Mouse (Mus musculus) granulocyte monocyte progenitor cell, adult 5-6 weeks (primary cell): ENCODE results near the gene AF366264. TPM values are rescaled to one million over a fixed set of nuclear protein-coding genes. Genes with fewer than 3 reads are reported as not detected.
"Not testable (repeated sequence)": the region's sequence is repeated elsewhere in the genome, so short reads cannot be mapped to it uniquely, and the experiment has no call there.

Experiments used
- ATAC-seq: replicated peaks from 2 replicates; pipeline ENCODE4 v1.8.0; 2016; ENCODE audit warnings: mild to moderate bottlenecking, moderate TSS enrichment, inconsistent platforms; ENCODE audit not compliant: poor library complexity, severe bottlenecking
- total RNA-seq, 2 experiments: library from RNA; stranded (forward) in 1 of 2; stranded (reverse) in 1 of 2; fragments of 200-712, 200-1000 nt in 1 of 2; fragments of >200 nt in 1 of 2; fragmentation: Nextera tagmentation in 1 of 2; gene quantifications; 2 replicates each; pipeline ENCODE4 v1.2.3; 2014 to 2017

The AF366264 gene
- total RNA-seq (2014; fragmentation: Nextera tagmentation) (not detected in 2 replicates), total RNA-seq (2017) (not detected in 2 replicates)

- not testable (repeated sequence) for ATAC-seq
Measured at GRCm38 (mm10) chr8:13838289-13838688, at the start of gene AF366264. TSS of gene AF366264 (minus strand) at chr8:13838389.

- not testable (repeated sequence) for ATAC-seq
Measured at GRCm38 (mm10) chr8:13843286-13843685, 5.1 kb upstream of the AF366264 start.

GRCm38 (mm10) chr8:13828598-13829172 is 9.5 kb downstream of the AF366264 start:
- ATAC-seq: no peak

- ATAC-seq: no peak
Measured at GRCm38 (mm10) chr8:13799566-13799965, 38.6 kb downstream of the AF366264 start.

- no peak for ATAC-seq
Measured at GRCm38 (mm10) chr8:13797676-13798075, 40.5 kb downstream of the AF366264 start.

GRCm38 (mm10) chr8:13793746-13794101 is 44.5 kb downstream of the AF366264 start:
- ATAC-seq: no peak

- ATAC-seq: no peak
Measured at GRCm38 (mm10) chr8:13793097-13793745, 45.0 kb downstream of the AF366264 start.

- ATAC-seq: no peak
Measured at GRCm38 (mm10) chr8:13789606-13790005, 48.6 kb downstream of the AF366264 start.

GRCm38 (mm10) chr8:13785764-13786299 is 52.4 kb downstream of the AF366264 start:
- peak; percentile 73 for ATAC-seq

- ATAC-seq: peak; percentile 88
Measured at GRCm38 (mm10) chr8:13785250-13785763, 52.9 kb downstream of the AF366264 start, which contains the start of gene Upf3a. TSS of gene Upf3a (plus strand) at chr8:13785615.

Other genes starting within 250 kb of the AF366264 start
- gene Rasa3, start 160.8 kb downstream of the AF366264 start, total RNA-seq (2014; fragmentation: Nextera tagmentation): 52.5 and 55.5 TPM in 2 replicates
- 53.3 and 54.4 TPM in 2 replicates for gene Rasa3, start 160.8 kb downstream of the AF366264 start, total RNA-seq (2017)
- gene Cfap97d2, start 132.5 kb downstream of the AF366264 start, total RNA-seq (2014; fragmentation: Nextera tagmentation): not detected in 2 replicates
- gene Cfap97d2, start 132.5 kb downstream of the AF366264 start, total RNA-seq (2017): not detected in 2 replicates
- 69.7 and 83.2 TPM in 2 replicates for gene Cdc16, start 80.7 kb downstream of the AF366264 start, total RNA-seq (2014; fragmentation: Nextera tagmentation)
- 68.6 and 79.2 TPM in 2 replicates for gene Cdc16, start 80.7 kb downstream of the AF366264 start, total RNA-seq (2017)
- gene Upf3a, start 52.8 kb downstream of the AF366264 start, total RNA-seq (2014; fragmentation: Nextera tagmentation): 16.3 and 23.5 TPM in 2 replicates
- 24.0 and 24.7 TPM in 2 replicates for gene Upf3a, start 52.8 kb downstream of the AF366264 start, total RNA-seq (2017)
- gene Champ1, start 31.3 kb upstream of the AF366264 start, total RNA-seq (2014; fragmentation: Nextera tagmentation): 29.9 and 30.3 TPM in 2 replicates
- gene Champ1, start 31.3 kb upstream of the AF366264 start, total RNA-seq (2017): 32.0 and 37.2 TPM in 2 replicates
- 23.5 and 24.3 TPM in 2 replicates for gene Coprs, start 51.9 kb upstream of the AF366264 start, total RNA-seq (2014; fragmentation: Nextera tagmentation)
- gene Coprs, start 51.9 kb upstream of the AF366264 start, total RNA-seq (2017): 8.1 and 15.4 TPM in 2 replicates